Mouse (Mus musculus) G1E (cell line): ENCODE measurements around the gene Slc25a45. TPM values are rescaled to one million over a fixed set of nuclear protein-coding genes. Genes with fewer than 3 reads are reported as not detected.

Experiments used
- ATAC-seq: 2 replicates; pipeline ENCODE4 v1.8.0; 2016; ENCODE audit warnings: mild to moderate bottlenecking; ENCODE audit not compliant: insufficient number of reproducible peaks, poor library complexity, low FRiP score, severe bottlenecking; ENCODE audit errors: extremely low read depth
- DNase-seq: peaks from one replicate; pipeline ENCODE4 v3.0.0; 2012; ENCODE audit warnings: low spot score
- H3K27me3 ChIP-seq: 2 replicates; pipeline ENCODE4 v1.6.1; 2012; ENCODE audit warnings: mild to moderate bottlenecking, low read length, inconsistent platforms; ENCODE audit not compliant: insufficient read depth
- H3K36me3 ChIP-seq: replicated peaks from 2 replicates; pipeline ENCODE3; 2012; ENCODE audit warnings: mild to moderate bottlenecking, inconsistent platforms
- H3K4me1 ChIP-seq: 2 replicates; pipeline ENCODE4 v1.6.1; 2012; ENCODE audit warnings: low read depth, low read length, inconsistent platforms, mixed read lengths; ENCODE audit not compliant: insufficient read depth
- H3K4me3 ChIP-seq: 2 replicates; pipeline ENCODE4 v1.5.1; 2012; ENCODE audit warnings: low read depth, mild to moderate bottlenecking, inconsistent platforms, low read length, moderate library complexity, mixed read lengths
- H3K9me3 ChIP-seq: replicated peaks from 2 replicates; pipeline ENCODE4 v1.6.1; 2012; ENCODE audit warnings: inconsistent platforms
- CTCF ChIP-seq: IDR thresholded peaks from 2 replicates; pipeline ENCODE4 v1.5.1; 2012; ENCODE audit warnings: low read depth, low read length, inconsistent platforms, mixed read lengths
- GATA1 ChIP-seq: IDR thresholded peaks from 2 replicates; pipeline ENCODE4 v1.6.1; 2012; ENCODE audit warnings: borderline replicate concordance, low read length, inconsistent platforms, mixed read lengths
- GATA2 ChIP-seq: IDR thresholded peaks from 2 replicates; pipeline ENCODE4 v1.6.1; 2012; ENCODE audit warnings: low read depth, low read length, inconsistent platforms, borderline replicate concordance
- POLR2AphosphoS5 ChIP-seq: IDR thresholded peaks from 2 replicates; pipeline ENCODE4 v1.6.1; 2012; ENCODE audit warnings: low read depth, low read length, inconsistent platforms; ENCODE audit not compliant: insufficient replicate concordance
- TAL1 ChIP-seq: conservative IDR thresholded peaks from 2 replicates; pipeline ENCODE4 v1.6.1; 2012; ENCODE audit warnings: low read depth, low read length, inconsistent platforms, mixed read lengths
- polyA plus RNA-seq: library from polyadenylated mRNA; stranded (reverse); fragments of >175 nt; gene quantifications from 2 replicates; pipeline ENCODE4 v1.2.3, GENCODE M21; 2012
- total RNA-seq, 2 experiments: library from RNA; stranded (forward) in 1 of 2; stranded (reverse) in 1 of 2; fragments of 200-1000 nt in 1 of 2; fragments of >200 nt in 1 of 2; fragmentation: Nextera tagmentation in 1 of 2; gene quantifications; 2 replicates each; pipeline ENCODE4 v1.2.3; 2014 to 2017

Slc25a45 gene
- total and polyA plus RNA-seq, 3 experiments = 0.93 to 10.9 (median 3.5) TPM

GRCm38 (mm10) chr19:5856604-5857003 lies 21.0 kb upstream of the Slc25a45 start:
- TF ChIP-seq CTCF (no peak), TAL1 (no peak), POLR2AphosphoS5 (no peak), GATA1 (no peak), GATA2 (no peak)
- ATAC-seq = no peak
- Histone ChIP-seq H3K27me3 (no peaks in the 10 kb centered on the region), H3K4me3 (no peak overlapping the region), H3K4me1 (peaks cover 13% of the 10 kb centered on the region), H3K9me3 (peaks cover 4% of the 10 kb centered on the region), H3K36me3 (peaks cover 85% of the 10 kb centered on the region)
- no peak for DNase-seq

GRCm38 (mm10) chr19:5862335-5863085 lies 15.1 kb upstream of the Slc25a45 start:
- Histone ChIP-seq H3K4me3 (0 out of 2 replicates have a peak overlapping the region, but pooled peaks have one; percentile 1), H3K36me3 (peaks cover 91% of the 10 kb centered on the region), H3K27me3 (no peaks in the 10 kb centered on the region), H3K9me3 (peaks cover 10% of the 10 kb centered on the region), H3K4me1 (no peaks in the 10 kb centered on the region)
- TF ChIP-seq GATA2 = no peak
- TF ChIP-seq POLR2AphosphoS5 = no peak
- no peak for TF ChIP-seq GATA1
- TF ChIP-seq CTCF = no peak
- no peak for TF ChIP-seq TAL1
- DNase-seq (no peak), ATAC-seq (no peak)

- Histone ChIP-seq H3K4me3 (no peak overlapping the region), H3K36me3 (peaks cover 91% of the 10 kb centered on the region), H3K27me3 (no peaks in the 10 kb centered on the region)
These were observed 13.8 kb upstream of the Slc25a45 start for GRCm38 (mm10) chr19:5863776-5864175.

GRCm38 (mm10) chr19:5864710-5865398 lies 12.8 kb upstream of the Slc25a45 start:
- Histone ChIP-seq H3K9me3 (peaks cover 10% of the 10 kb centered on the region), H3K4me1 (no peaks in the 10 kb centered on the region), H3K27me3 (no peaks in the 10 kb centered on the region), H3K36me3 (peaks cover 92% of the 10 kb centered on the region), H3K4me3 (no peak overlapping the region)
- ATAC-seq (no peak), DNase-seq (no peak)
- TF ChIP-seq GATA1 = no peak
- no peak for TF ChIP-seq GATA2
- no peak for TF ChIP-seq POLR2AphosphoS5
- TF ChIP-seq CTCF = no peak
- TF ChIP-seq TAL1 = no peak

More at GRCm38 (mm10) chr19:5863776-5864175, 13.8 kb upstream of the Slc25a45 start:
- TF ChIP-seq POLR2AphosphoS5 = no peak
- TF ChIP-seq GATA2 = no peak
- TF ChIP-seq CTCF = no peak
- TF ChIP-seq GATA1 = no peak
- TF ChIP-seq TAL1 = no peak
- Histone ChIP-seq H3K4me1 (no peaks in the 10 kb centered on the region), H3K9me3 (peaks cover 10% of the 10 kb centered on the region)
- DNase-seq (no peak), ATAC-seq (no peak)

- no peaks in the 10 kb centered on the region for H3K27me3 ChIP-seq
- peaks cover 98% of the 10 kb centered on the region for H3K36me3 ChIP-seq
- peaks cover 21% of the 10 kb centered on the region for H3K4me1 ChIP-seq
- DNase-seq = no peak
- no peak for ATAC-seq
- no peak overlapping the region for H3K4me3 ChIP-seq
- TF ChIP-seq TAL1 (no peak), POLR2AphosphoS5 (no peak), CTCF (no peak), GATA2 (no peak), GATA1 (no peak)
- H3K9me3 ChIP-seq = no peaks in the 10 kb centered on the region
These were observed 9.5 kb upstream of the Slc25a45 start for GRCm38 (mm10) chr19:5868096-5868495.

GRCm38 (mm10) chr19:5871273-5871672 lies 6.3 kb upstream of the Slc25a45 start:
- Histone ChIP-seq H3K4me1 (peaks cover 49% of the 10 kb centered on the region), H3K9me3 (no peaks in the 10 kb centered on the region), H3K27me3 (no peaks in the 10 kb centered on the region), H3K36me3 (peaks cover 75% of the 10 kb centered on the region), H3K4me3 (no peak overlapping the region; the same call in 1 of the 2 replicates)
- TF ChIP-seq GATA2 = no peak
- no peak for TF ChIP-seq GATA1
- no peak for TF ChIP-seq POLR2AphosphoS5
- TF ChIP-seq TAL1 = no peak
- TF ChIP-seq CTCF = no peak
- DNase-seq = no peak
- ATAC-seq = no peak
